Mouse (Mus musculus) MEL (cell line): Measurements from ENCODE around the gene Gria1.

ENCODE experiments used
- BHLHE40 ChIP-seq: IDR thresholded peaks from 2 replicates; pipeline ENCODE4 v1.6.1; 2012; ENCODE audit warnings: low read depth, mild to moderate bottlenecking, inconsistent platforms, low read length, improper control_type of control experiment, borderline replicate concordance
- CTCF ChIP-seq, 3 experiments: IDR thresholded peaks in 2 of 3; conservative IDR thresholded peaks in 1 of 3; 2 replicates each; pipeline ENCODE4 v1.5.1; 2011 to 2012; ENCODE audit warnings: low read length in 3 of 3, low read depth in 2 of 3, mild to moderate bottlenecking in 2 of 3, improper control_type of control experiment in 1 of 3, inconsistent platforms in 1 of 3, mixed read lengths in 1 of 3, moderate library complexity in 1 of 3; ENCODE audit not compliant: control insufficient read depth in 1 of 3, insufficient read depth in 1 of 3, poor library complexity in 1 of 3, severe bottlenecking in 1 of 3
- EP300 ChIP-seq, 2 experiments: IDR thresholded peaks; 2 replicates each; pipeline ENCODE4 v1.6.1; 2011; ENCODE audit warnings: improper control_type of control experiment in 2 of 2, low read length in 2 of 2, low read depth in 1 of 2, mild to moderate bottlenecking in 1 of 2
- ETS1 ChIP-seq: IDR thresholded peaks from 2 replicates; pipeline ENCODE4 v1.6.1; 2012; ENCODE audit warnings: low read depth, mild to moderate bottlenecking, inconsistent platforms, low read length, improper control_type of control experiment, moderate library complexity
- GATA1 ChIP-seq: IDR thresholded peaks from 2 replicates; pipeline ENCODE4 v1.6.1; 2011; ENCODE audit warnings: low read depth, low read length, improper control_type of control experiment
- KAT2A ChIP-seq: conservative IDR thresholded peaks from 2 replicates; pipeline ENCODE4 v1.6.1; 2012; ENCODE audit warnings: low read depth, low read length, improper control_type of control experiment, inconsistent platforms
- MAFK ChIP-seq: IDR thresholded peaks from 2 replicates; pipeline ENCODE4 v1.6.1; 2011; ENCODE audit warnings: low read depth, mild to moderate bottlenecking, low read length, improper control_type of control experiment, borderline replicate concordance
- MEF2A ChIP-seq: IDR thresholded peaks from 2 replicates; pipeline ENCODE4 v1.6.1; 2014; ENCODE audit warnings: low read depth, mild to moderate bottlenecking, inconsistent platforms, low read length, improper control_type of control experiment; ENCODE audit not compliant: poor library complexity, insufficient replicate concordance, severe bottlenecking; ENCODE audit errors: extremely low read depth
- MYC ChIP-seq: IDR thresholded peaks from 2 replicates; pipeline ENCODE4 v1.6.1; 2011; ENCODE audit warnings: low read depth, mild to moderate bottlenecking, low read length, improper control_type of control experiment, moderate library complexity
- POLR2A ChIP-seq, 2 experiments: IDR thresholded peaks; 2 replicates each; pipeline ENCODE4 v1.6.1; 2011 to 2012; ENCODE audit warnings: low read length in 2 of 2, mild to moderate bottlenecking in 2 of 2, control low read depth in 1 of 2, improper control_type of control experiment in 1 of 2, low read depth in 1 of 2, moderate library complexity in 1 of 2; ENCODE audit not compliant: control insufficient read depth in 1 of 2, insufficient read depth in 1 of 2, poor library complexity in 1 of 2
- POLR2AphosphoS2 ChIP-seq: IDR thresholded peaks from 2 replicates; pipeline ENCODE4 v1.6.1; 2011; ENCODE audit warnings: low read length, improper control_type of control experiment
- RAD21 ChIP-seq: IDR thresholded peaks from 2 replicates; pipeline ENCODE4 v1.6.1; 2011; ENCODE audit warnings: mild to moderate bottlenecking, low read depth, low read length, improper control_type of control experiment
- USF2 ChIP-seq, 2 experiments: IDR thresholded peaks; 2 replicates each; pipeline ENCODE4 v1.6.1; 2011 to 2012; ENCODE audit warnings: improper control_type of control experiment in 2 of 2, low read length in 2 of 2, borderline replicate concordance in 1 of 2, inconsistent platforms in 1 of 2, low read depth in 1 of 2, mild to moderate bottlenecking in 1 of 2; ENCODE audit not compliant: insufficient read depth in 1 of 2

DNA sequence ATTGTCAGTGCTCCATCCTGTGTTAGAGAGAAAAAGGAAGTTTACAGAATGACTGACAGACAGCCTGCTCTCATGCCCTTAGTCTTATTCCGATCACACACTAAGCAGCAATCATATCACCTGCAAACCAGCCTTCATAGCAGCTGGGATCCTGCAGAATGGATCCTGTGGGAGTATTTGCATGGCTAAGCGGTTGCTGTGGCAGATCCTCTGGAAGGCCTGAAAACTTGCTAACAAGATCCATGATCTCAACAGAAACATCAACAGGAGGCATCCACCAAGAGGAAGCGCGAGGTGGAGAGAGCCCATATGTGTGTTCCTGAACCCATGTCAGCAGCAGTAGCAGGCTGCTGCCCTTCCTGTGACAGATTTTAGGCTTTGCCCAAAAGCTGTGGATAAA is 173.0 kb downstream of the Gria1 start:
- no peak for TF ChIP-seq BHLHE40
- TF ChIP-seq POLR2AphosphoS2: no peak
- no peak for TF ChIP-seq POLR2A (IDR thresholded peaks at IDR 0.05; ENCODE audit: control insufficient read depth in 1 of 2, insufficient read depth in 1 of 2, low read depth in 1 of 2, low read length in 2 of 2, poor library complexity in 1 of 2)
- TF ChIP-seq MAFK: no peak
- TF ChIP-seq GATA1: no peak
- no peak for TF ChIP-seq ETS1
- no peak for TF ChIP-seq USF2 (IDR thresholded peaks at IDR 0.05; ENCODE audit: borderline replicate concordance in 1 of 2, insufficient read depth in 1 of 2, low read depth in 1 of 2, low read length in 2 of 2)
- no peak for TF ChIP-seq MYC
- no peak for TF ChIP-seq KAT2A
- TF ChIP-seq MEF2A: no peak
- TF ChIP-seq EP300 (IDR thresholded peaks at IDR 0.05; ENCODE audit: low read depth in 1 of 2, low read length in 2 of 2): no peak
- TF ChIP-seq CTCF (IDR thresholded peaks at IDR 0.05 in 2 of 3, conservative IDR thresholded peaks at IDR 0.05 in 1 of 3; ENCODE audit: control insufficient read depth in 1 of 3, insufficient read depth in 1 of 3, low read depth in 2 of 3, low read length in 3 of 3, poor library complexity in 1 of 3, severe bottlenecking in 1 of 3): no peak
- TF ChIP-seq RAD21: no peak
